In genomic region chr10:118867896-118868600, GRCm38 (mm10) we compare ENCODE assay signal across 8 mouse cellular contexts. TPM values are rescaled to one million over a fixed set of nuclear protein-coding genes. Genes with fewer than 3 reads are reported as not detected.
A peak's percentile ranks its signal among the peaks of the same experiment; 100 is the strongest.
DNase-seq lines count a peak whose midpoint lies in the region; ATAC-seq and TF ChIP-seq lines count a peak whose summit lies in the region.

No protein-coding gene starts in this region.

- H3K4me2 ChIP-seq in forebrain, embryonic 16.5 days (ENCODE audit: low read length), result peak overlapping the region; percentile 73
- H3K4me2 ChIP-seq in hindbrain, embryonic 14.5 days (replicated peaks), result peak overlapping the region; percentile 70
- peak overlapping the region; percentile 97 for H3K4me2 ChIP-seq in liver, embryonic 12.5 days
- H3K4me2 ChIP-seq in myocyte (ENCODE audit: low read depth), result peak overlapping the region; percentile 87

- peak overlapping the region; percentile 99 for H3K9ac ChIP-seq in forebrain, embryonic 16.5 days (replicated peaks; ENCODE audit: low read depth, low read length)
- peak overlapping the region; percentile 98 for H3K9ac ChIP-seq in hindbrain, embryonic 14.5 days
- peak overlapping the region; percentile 88 for H3K9ac ChIP-seq in liver, embryonic 12.5 days

- ATAC-seq in CD4-positive, CD25-positive, alpha-beta regulatory T cell, adult 4 months, result no peak
- ATAC-seq in forebrain, embryonic 16.5 days, result peak; percentile 18
- ATAC-seq in hindbrain, embryonic 14.5 days (ENCODE audit: low FRiP score), result peak; percentile 21
- ATAC-seq in liver, embryonic 12.5 days, result peak; percentile 57

- H3K4me1 ChIP-seq in forebrain, embryonic 16.5 days (replicated peaks; ENCODE audit: control insufficient read depth, insufficient read depth, low read length), result peaks cover 40% of the 10 kb centered on the region
- H3K4me1 ChIP-seq in hindbrain, embryonic 14.5 days (replicated peaks; ENCODE audit: control insufficient read depth, insufficient read depth, low read length), result peaks cover 31% of the 10 kb centered on the region
- peaks cover 39% of the 10 kb centered on the region for H3K4me1 ChIP-seq in liver, embryonic 12.5 days

- H3K4me3 ChIP-seq in forebrain, embryonic 16.5 days (replicated peaks; ENCODE audit: low read length), result peak overlapping the region; percentile 94
- peak overlapping the region; percentile 98 for H3K4me3 ChIP-seq in hindbrain, embryonic 14.5 days (replicated peaks; ENCODE audit: low read length)
- peak overlapping the region; percentile 82 for H3K4me3 ChIP-seq in liver, embryonic 12.5 days
- H3K4me3 ChIP-seq in myocyte, result peak overlapping the region; percentile 85

- TF ChIP-seq POLR2A in myocyte (IDR thresholded peaks at IDR 0.05; ENCODE audit: insufficient read length, low read depth), result peak; percentile 49

- H3ac ChIP-seq in myocyte (ENCODE audit: control insufficient read depth, insufficient read length), result peak overlapping the region; percentile 99

- peaks cover 50% of the 10 kb centered on the region for H3K79me2 ChIP-seq in myocyte (ENCODE audit: control insufficient read depth, insufficient read depth)

- H3K9me3 ChIP-seq in forebrain, embryonic 16.5 days (ENCODE audit: control insufficient read depth, low read length), result no peaks in the 10 kb centered on the region; the same call in 1 of the 2 replicates
- H3K9me3 ChIP-seq in hindbrain, embryonic 14.5 days (ENCODE audit: control insufficient read depth, low read length), result no peaks in the 10 kb centered on the region
- H3K9me3 ChIP-seq in liver, embryonic 12.5 days (replicated peaks), result no peaks in the 10 kb centered on the region

- H3K27ac ChIP-seq in forebrain, embryonic 16.5 days (ENCODE audit: low read length), result peak overlapping the region; percentile 95
- H3K27ac ChIP-seq in hindbrain, embryonic 14.5 days, result peak overlapping the region; percentile 91
- H3K27ac ChIP-seq in liver, embryonic 12.5 days, result peak overlapping the region; percentile 79

- DNase-seq in CD4-positive, CD25-positive, alpha-beta regulatory T cell, adult 2 months (ENCODE audit: low read depth, low spot score), result peak; percentile 51
- peak; percentile 21 to 38 for DNase-seq in adrenal gland, postnatal 4 days (ENCODE audit: low spot score in 2 of 2)
- no peak for DNase-seq in hindbrain, embryonic 14.5 days (ENCODE audit: low spot score)
- DNase-seq in thymus, adult 18-20 months, result peak; percentile 50 to 52

- no peaks in the 10 kb centered on the region for H3K27me3 ChIP-seq in forebrain, embryonic 16.5 days (replicated peaks; ENCODE audit: control insufficient read depth, insufficient read depth, low read length)
- H3K27me3 ChIP-seq in hindbrain, embryonic 14.5 days (ENCODE audit: control insufficient read depth, insufficient read depth, low read length), result no peaks in the 10 kb centered on the region
- H3K27me3 ChIP-seq in liver, embryonic 12.5 days (replicated peaks), result peaks cover 18% of the 10 kb centered on the region
- H3K27me3 ChIP-seq in myocyte (ENCODE audit: control insufficient read depth, insufficient read depth, insufficient read length), result no peaks in the 10 kb centered on the region

- WGBS in forebrain, embryonic 16.5 days, result under 1% methylated on average over 45 of the region's 62 CpGs
- under 1% methylated on average over 60 of the region's 62 CpGs for WGBS in hindbrain, embryonic 14.5 days
- WGBS in liver, embryonic 12.5 days (ENCODE audit: insufficient replicate concordance), result under 1% methylated on average over 49 of the region's 62 CpGs

- peaks cover 3% of the 10 kb centered on the region for H3K36me3 ChIP-seq in forebrain, embryonic 16.5 days (ENCODE audit: control insufficient read depth, insufficient read depth)
- peaks cover 2% of the 10 kb centered on the region; the same call in 1 of the 2 replicates for H3K36me3 ChIP-seq in hindbrain, embryonic 14.5 days (replicated peaks; ENCODE audit: control insufficient read depth, insufficient read depth)
- peaks cover 29% of the 10 kb centered on the region for H3K36me3 ChIP-seq in liver, embryonic 12.5 days
- H3K36me3 ChIP-seq in myocyte (ENCODE audit: control insufficient read depth, insufficient read depth), result peaks cover 14% of the 10 kb centered on the region

TF ChIP-seq in myocyte, 11 proteins besides CTCF, POLR2A, EP300 and RAD21:
- TF ChIP-seq POLR2AphosphoS2 (IDR thresholded peaks at IDR 0.05; ENCODE audit: insufficient read length, low read depth) (peak; percentile 76), REST (IDR thresholded peaks at IDR 0.05; ENCODE audit: insufficient read depth, insufficient read length) (no peak), MYOD1 (IDR thresholded peaks at IDR 0.05; ENCODE audit: control insufficient read depth in 1 of 3, insufficient read length in 2 of 3, low read depth in 2 of 3) (peak in 1 of 3 experiments; percentile 2)
TF ChIP-seq in myocyte: peak in this region for 2.

RNA-seq across cellular contexts. Expression of gene Dyrk2, which starts 2.0 kb away (rescaled TPM):
- polyA plus RNA-seq in CD4-positive, CD25-positive, alpha-beta regulatory T cell, adult 4 months (2017; shearing (Covaris generic)), result 10 to 100 TPM in 1 of 2 experiments, 1 to 10 TPM in 1; 9.5 to 14.2 TPM
- total RNA-seq in adrenal gland, postnatal 4 days (2021), result 10 to 100 TPM; 57.6 to 59.1 TPM
- 16.4 and 17.6 TPM in 2 replicates for polyA plus RNA-seq in forebrain, embryonic 16.5 days (2015; fragmentation: Nextera tagmentation; extraction: Ambion mirVana)
- 14.6 and 16.0 TPM in 2 replicates for polyA plus RNA-seq in hindbrain, embryonic 14.5 days (2014; fragmentation: Nextera tagmentation; extraction: Ambion mirVana)
- polyA plus RNA-seq in liver, embryonic 12.5 days (2016; fragmentation: Nextera tagmentation; extraction: Ambion mirVana), result 2.9 and 3.5 TPM in 2 replicates
- 24.2 TPM for polyA plus RNA-seq in myocyte (2012; fragmentation: generic; extraction: Trizol)
